Comparison of ENCODE assay signal across 8 mouse cellular contexts in the genomic region with DNA sequence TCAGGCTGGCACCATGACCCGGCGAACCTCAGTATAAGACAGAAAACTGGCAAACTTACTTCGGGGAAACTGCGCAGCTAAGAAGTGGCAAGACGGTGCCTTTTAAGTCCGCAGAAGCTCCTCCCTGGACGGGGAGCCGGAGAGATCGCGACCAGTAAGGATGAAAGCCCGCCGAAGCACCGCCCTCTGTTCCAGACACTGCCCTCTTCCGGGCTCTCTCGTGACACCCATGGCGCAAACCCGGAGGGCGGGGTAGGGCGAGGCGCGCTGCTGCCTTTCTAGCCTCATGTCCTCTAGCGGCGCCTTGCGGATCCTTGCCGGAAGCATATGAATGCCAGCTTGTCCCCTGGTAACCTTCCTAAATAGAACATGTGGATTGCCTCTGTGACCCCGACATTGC. TPM values are rescaled to one million over a fixed set of nuclear protein-coding genes. Genes with fewer than 3 reads are reported as not detected.
DNase-seq lines count a peak whose midpoint lies in the region; ATAC-seq and TF ChIP-seq lines count a peak whose summit lies in the region.

A gene (minus strand): TSS at position 179 of the 400 bp plus-strand sequence.

- peak within 1 kb of the TSS; percentile 67 to 98 for H3K4me3 ChIP-seq in MEL (ENCODE audit: control insufficient read depth in 1 of 2, insufficient read depth in 1 of 2, low read depth in 2 of 2, low read length in 2 of 2)
- H3K4me3 ChIP-seq in cerebellum, adult 2 months (replicated peaks; ENCODE audit: insufficient read depth, low read depth, low read length) = peak within 1 kb of the TSS; percentile 83
- H3K4me3 ChIP-seq in lung, embryonic 16.5 days (ENCODE audit: low read length) = peak within 1 kb of the TSS; percentile 63

- H3K36me3 ChIP-seq in MEL (ENCODE audit: control insufficient read depth in 1 of 2, insufficient read depth in 2 of 2, low read length in 2 of 2) = peaks cover 2 to 7% of the 10 kb centered on the region in 2 experiments; a peak in 3 of 4 replicates
- no peaks in the 10 kb centered on the region for H3K36me3 ChIP-seq in lung, embryonic 16.5 days (ENCODE audit: control insufficient read depth, insufficient read depth, low read length)

- TF ChIP-seq RAD21 in MEL (IDR thresholded peaks at IDR 0.05; ENCODE audit: low read depth, low read length) = peak; percentile 48

- peak; percentile 4 to 93; a peak in 3 of 4 replicates for TF ChIP-seq POLR2A in MEL (IDR thresholded peaks at IDR 0.05; ENCODE audit: control insufficient read depth in 1 of 2, insufficient read depth in 1 of 2, low read depth in 1 of 2, low read length in 2 of 2, poor library complexity in 1 of 2)
- peak; percentile 55; the same call in 1 of the 2 replicates for TF ChIP-seq POLR2A in cerebellum, adult 2 months (IDR thresholded peaks at IDR 0.05; ENCODE audit: borderline replicate concordance, insufficient read depth, low read length)

- no peaks in the 10 kb centered on the region for H3K9me3 ChIP-seq in MEL (replicated peaks; ENCODE audit: insufficient read depth, low read length)
- no peaks in the 10 kb centered on the region for H3K9me3 ChIP-seq in lung, embryonic 16.5 days (ENCODE audit: control insufficient read depth, low read length)

- H3K9ac ChIP-seq in MEL (ENCODE audit: control insufficient read depth, low read depth, low read length, poor library complexity, severe bottlenecking) = peak within 1 kb of the TSS; percentile 76
- H3K9ac ChIP-seq in lung, embryonic 16.5 days (ENCODE audit: low read length) = peak within 1 kb of the TSS; percentile 75

- H3K79me2 ChIP-seq in MEL (ENCODE audit: control insufficient read depth, insufficient read depth, low read length, poor library complexity) = peaks cover 2% of the 10 kb centered on the region

- no peaks in the 10 kb centered on the region for H3K27me3 ChIP-seq in MEL (ENCODE audit: control insufficient read depth in 1 of 2, insufficient read depth in 2 of 2, low read length in 2 of 2)
- no peaks in the 10 kb centered on the region for H3K27me3 ChIP-seq in cerebellum, adult 2 months (ENCODE audit: control insufficient read depth, insufficient read depth, low read length)
- no peaks in the 10 kb centered on the region for H3K27me3 ChIP-seq in lung, embryonic 16.5 days (ENCODE audit: control insufficient read depth, insufficient read depth, low read depth, low read length)

- peak within 1 kb of the TSS; percentile 55 for H3K4me2 ChIP-seq in lung, embryonic 16.5 days (ENCODE audit: low read depth, low read length)

- H3K4me1 ChIP-seq in MEL (ENCODE audit: control insufficient read depth in 1 of 2, insufficient read depth in 2 of 2, low read length in 2 of 2) = peaks cover 0 to 2% of the 10 kb centered on the region in 2 experiments; a peak in 1 of 4 replicates
- no peaks in the 10 kb centered on the region for H3K4me1 ChIP-seq in cerebellum, adult 2 months (ENCODE audit: control insufficient read depth, insufficient read depth, low read length)
- H3K4me1 ChIP-seq in lung, embryonic 16.5 days (replicated peaks; ENCODE audit: control insufficient read depth, insufficient read depth, low read length) = peaks cover 2% of the 10 kb centered on the region; the same call in 1 of the 2 replicates

- peak within 1 kb of the TSS; percentile 67 for H3K27ac ChIP-seq in MEL (ENCODE audit: control insufficient read depth, low read depth, low read length)
- H3K27ac ChIP-seq in cerebellum, adult 2 months (ENCODE audit: insufficient read depth, low read length) = peak within 1 kb of the TSS; percentile 85
- H3K27ac ChIP-seq in lung, embryonic 16.5 days (ENCODE audit: low read length) = peak within 1 kb of the TSS; percentile 82

- TF ChIP-seq CTCF in MEL (IDR thresholded peaks at IDR 0.05 in 2 of 3, conservative IDR thresholded peaks at IDR 0.05 in 1 of 3; ENCODE audit: control insufficient read depth in 1 of 3, insufficient read depth in 1 of 3, low read depth in 2 of 3, low read length in 3 of 3, poor library complexity in 1 of 3, severe bottlenecking in 1 of 3) = peak; percentile 28 to 66 (median 63); a peak in 5 of 6 replicates
- TF ChIP-seq CTCF in cerebellum, adult 2 months (IDR thresholded peaks at IDR 0.05; ENCODE audit: borderline replicate concordance, insufficient read depth, low read depth, low read length) = peak; percentile 63

- ATAC-seq in hematopoietic stem cell, adult 5-6 weeks (replicated peaks in 1 of 2; ENCODE audit: insufficient read depth in 1 of 2, low FRiP score in 2 of 2, low TSS enrichment in 1 of 2, low read depth in 1 of 2, poor library complexity in 2 of 2, severe bottlenecking in 2 of 2) = peak; percentile 95 to 96
- peak; percentile 99 for ATAC-seq in lung, embryonic 16.5 days (ENCODE audit: low read depth)

- 0 out of 4 replicates have a peak, but pooled peaks of 1 of the 2 experiments have one; percentile 13 for TF ChIP-seq EP300 in MEL (IDR thresholded peaks at IDR 0.05; ENCODE audit: low read depth in 1 of 2, low read length in 2 of 2)

- DNase-seq in MEL (ENCODE audit: low read depth, low spot score) = peak; percentile 96
- DNase-seq in cerebellum, adult 2 months = peak; percentile 89 to 92
- DNase-seq in forelimb bud, embryonic 11.5 days (ENCODE audit: low read depth, low spot score) = peak; percentile 80
- peak; percentile 72 for DNase-seq in layer of hippocampus, adult 9-10 months (ENCODE audit: low spot score)
- DNase-seq in ovary, postnatal 10 days (ENCODE audit: low spot score) = peak; percentile 42
- peak; percentile 80 to 84 for DNase-seq in thymus, postnatal 10 days (ENCODE audit: low spot score in 2 of 2)

- 7% methylated on average over 26 of the region's 26 CpGs for WGBS in cerebellum, adult 2 months
- WGBS in lung, embryonic 16.5 days = 14% methylated on average over 19 of the region's 26 CpGs

TF ChIP-seq in MEL, 35 proteins besides CTCF, POLR2A, EP300 and RAD21 (continues in another document):
- TF ChIP-seq TBP (IDR thresholded peaks at IDR 0.05; ENCODE audit: low read depth, low read length) = peak; percentile 97
- no peak for TF ChIP-seq USF2 (IDR thresholded peaks at IDR 0.05; ENCODE audit: borderline replicate concordance in 1 of 2, insufficient read depth in 1 of 2, low read depth in 1 of 2, low read length in 2 of 2)
- no peak for TF ChIP-seq CHD2 (IDR thresholded peaks at IDR 0.05; ENCODE audit: low read length)
- peak; percentile 22; the same call in 1 of the 2 replicates for TF ChIP-seq TCF12 (IDR thresholded peaks at IDR 0.05; ENCODE audit: low read depth, low read length)
- peak; percentile 56 for TF ChIP-seq USF1 (IDR thresholded peaks at IDR 0.05; ENCODE audit: low read depth, low read length)
- TF ChIP-seq TAL1 (IDR thresholded peaks at IDR 0.05; ENCODE audit: low read length) = no peak
- TF ChIP-seq RCOR1 (IDR thresholded peaks at IDR 0.05; ENCODE audit: low read depth, low read length) = no peak
- peak; percentile 91 for TF ChIP-seq POLR2AphosphoS2 (IDR thresholded peaks at IDR 0.05; ENCODE audit: low read length)
- TF ChIP-seq ETS1 (IDR thresholded peaks at IDR 0.05; ENCODE audit: low read depth, low read length) = no peak
- TF ChIP-seq MEF2A (IDR thresholded peaks at IDR 0.05; ENCODE audit: extremely low read depth, insufficient replicate concordance, low read depth, low read length, poor library complexity, severe bottlenecking) = no peak
- TF ChIP-seq GATA1 (IDR thresholded peaks at IDR 0.05; ENCODE audit: low read depth, low read length) = no peak
- TF ChIP-seq E2F4 (IDR thresholded peaks at IDR 0.05; ENCODE audit: borderline replicate concordance, low read depth, low read length) = no peak; the same call in 1 of the 2 replicates
- TF ChIP-seq KAT2A (conservative IDR thresholded peaks at IDR 0.05; ENCODE audit: low read depth, low read length) = no peak
- no peak for TF ChIP-seq MYB (IDR thresholded peaks at IDR 0.05; ENCODE audit: low read depth, low read length)
- peak; percentile 24; the same call in 1 of the 2 replicates for TF ChIP-seq NRF1 (IDR thresholded peaks at IDR 0.05; ENCODE audit: insufficient read depth, low read depth, low read length, poor library complexity, severe bottlenecking)
- no peak for TF ChIP-seq ZC3H11A (IDR thresholded peaks at IDR 0.05; ENCODE audit: low read depth, low read length)
- TF ChIP-seq CHD1 (IDR thresholded peaks at IDR 0.05; ENCODE audit: low read depth, low read length) = no peak
- no peak for TF ChIP-seq JUND (IDR thresholded peaks at IDR 0.05; ENCODE audit: low read depth, low read length)
- peak; percentile 55 for TF ChIP-seq MAX (IDR thresholded peaks at IDR 0.05; ENCODE audit: low read length)
- TF ChIP-seq MAZ (IDR thresholded peaks at IDR 0.05; ENCODE audit: low read depth, low read length) = peak; percentile 80
- peak; percentile 95 for TF ChIP-seq ZMIZ1 (IDR thresholded peaks at IDR 0.05; ENCODE audit: low read depth, low read length)
- no peak for TF ChIP-seq HCFC1 (IDR thresholded peaks at IDR 0.05; ENCODE audit: low read depth, low read length)
- TF ChIP-seq MAFK (IDR thresholded peaks at IDR 0.05; ENCODE audit: borderline replicate concordance, low read depth, low read length) = no peak
- peak; percentile 93 for TF ChIP-seq NELFE (IDR thresholded peaks at IDR 0.05; ENCODE audit: low read depth, low read length)
- TF ChIP-seq SIN3A (IDR thresholded peaks at IDR 0.05; ENCODE audit: low read length) = peak; percentile 73
- TF ChIP-seq MYC (IDR thresholded peaks at IDR 0.05; ENCODE audit: low read depth, low read length) = peak; percentile 66; the same call in 1 of the 2 replicates
- TF ChIP-seq ZNF384 (IDR thresholded peaks at IDR 0.05; ENCODE audit: low read depth, low read length) = 0 out of 2 replicates have a peak, but pooled peaks have one; percentile 17
- TF ChIP-seq ZKSCAN1 (IDR thresholded peaks at IDR 0.05; ENCODE audit: low read depth, low read length) = no peak
- TF ChIP-seq GABPA (IDR thresholded peaks at IDR 0.05; ENCODE audit: low read depth, low read length) = no peak
- peak; percentile 83; the same call in 1 of the 2 replicates for TF ChIP-seq BHLHE40 (IDR thresholded peaks at IDR 0.05; ENCODE audit: borderline replicate concordance, low read depth, low read length)
- no peak for TF ChIP-seq POLR2AphosphoS5 (IDR thresholded peaks at IDR 0.05; ENCODE audit: borderline replicate concordance, low read depth, low read length)
- TF ChIP-seq UBTF (IDR thresholded peaks at IDR 0.05; ENCODE audit: borderline replicate concordance, insufficient read depth, low read depth, low read length) = no peak

RNA-seq across cellular contexts. Expression of the gene that starts here (rescaled TPM):
- total RNA-seq in MEL (2012; rRNA removed) = 70.8 and 74.3 TPM in 2 replicates
- 100 to 1,000 TPM in 1 of 2 experiments, 10 to 100 TPM in 1; 73.7 to 167 TPM for polyA plus RNA-seq in MEL (2012; ENCODE audit: insufficient read depth in 1 of 2, insufficient read length in 2 of 2, low read depth in 1 of 2, low replicate concordance in 2 of 2, missing spikeins in 1 of 2)
- 96.4 and 106 TPM in 2 replicates for polyA plus RNA-seq in cerebellum, adult 2 months (2012; rRNA removed)
- 128 and 184 TPM in 2 replicates for total RNA-seq in hematopoietic stem cell, adult 5-6 weeks (2017)
- 160 and 174 TPM in 2 replicates for polyA plus RNA-seq in lung, embryonic 16.5 days (2015; fragmentation: Nextera tagmentation; extraction: Ambion mirVana)

Comparison
In these comparisons a context has a peak if more than half of its experiments do, and no peak if none do; other contexts are left out.
1. Peak in every context shown above with its lines: DNase-seq, ATAC-seq, H3K4me3 ChIP-seq and H3K27ac ChIP-seq.
2. DNase-seq: peak in every context shown above with its lines; median percentile 96 in MEL; 90 in cerebellum, adult 2 months; 82 in thymus, postnatal 10 days; 80 in forelimb bud, embryonic 11.5 days; 72 in layer of hippocampus, adult 9-10 months; 42 in ovary, postnatal 10 days.